Mouse (Mus musculus) cerebellum, adult (tissue): ENCODE measurements at regions not wholly inside any gene's neighbourhood (a gene's known extent, or its start where the extent isn't known, plus 50 kb on each side); places are given as distances from the start of the nearest gene placed in this dataset.

Experiments used
- ATAC-seq: cut with Nextera tagmentation; 2 replicates; pipeline ENCODE4 v1.9.2; 2017; ENCODE audit warnings: mild to moderate bottlenecking, moderate library complexity, mixed read lengths; ENCODE audit not compliant: insufficient number of reproducible peaks, low FRiP score, low TSS enrichment

GRCm38 (mm10) chr10:102943156-102943555 is 86.9 kb downstream of the Alx1 start:
- ATAC-seq: no peak

GRCm38 (mm10) chr10:102940823-102941519 is 89.0 kb downstream of the Alx1 start:
- no peak for ATAC-seq

- no peak for ATAC-seq
These were observed 98.6 kb downstream of the Alx1 start for GRCm38 (mm10) chr10:102931445-102931844.

GRCm38 (mm10) chr10:102928651-102929050 is 101.4 kb downstream of the Alx1 start:
- no peak for ATAC-seq

DNA sequence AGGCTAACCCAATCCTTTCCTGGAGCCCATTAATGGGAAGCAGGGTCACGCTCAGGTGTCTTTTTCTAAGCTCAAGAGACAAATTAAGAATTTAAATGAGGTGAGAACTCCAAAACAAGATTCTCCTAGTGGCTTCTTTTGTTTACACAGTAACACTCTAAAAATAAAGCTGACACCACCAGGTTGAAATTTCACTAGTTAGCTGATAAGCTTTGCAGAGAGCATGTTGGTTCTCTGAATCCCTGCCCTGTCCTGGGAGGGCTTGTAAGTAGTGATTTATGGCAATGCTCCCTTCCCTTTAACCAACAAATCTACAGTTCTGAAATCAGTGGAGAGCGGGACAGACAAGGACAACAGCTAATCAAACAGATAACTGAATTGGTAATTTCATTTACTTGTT is 132.6 kb downstream of the Alx1 start:
- no peak for ATAC-seq

GRCm38 (mm10) chr10:102895952-102896351 is 134.1 kb downstream of the Alx1 start:
- ATAC-seq: no peak

DNA sequence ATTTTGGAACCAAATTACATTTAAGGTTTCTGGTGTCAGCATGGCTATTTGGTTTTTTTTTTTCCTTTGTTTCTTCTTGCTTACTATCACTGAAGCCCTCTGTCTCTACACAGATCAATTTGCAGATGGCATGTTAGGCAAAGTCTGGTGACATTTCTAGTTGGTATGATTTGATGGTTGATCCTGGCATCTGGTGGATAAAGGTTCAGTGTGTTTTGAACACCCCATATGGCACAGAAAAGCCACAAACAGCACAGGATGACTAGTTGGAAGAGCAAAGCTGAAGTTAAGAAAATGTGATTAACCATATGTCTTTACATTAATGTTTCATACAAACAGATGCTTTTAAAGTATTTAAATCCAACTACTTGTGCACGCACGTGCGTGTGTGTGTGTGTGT is 137.6 kb downstream of the Alx1 start:
- ATAC-seq: no peak

GRCm38 (mm10) chr10:102889709-102890108 is 140.3 kb downstream of the Alx1 start:
- ATAC-seq: no peak

DNA sequence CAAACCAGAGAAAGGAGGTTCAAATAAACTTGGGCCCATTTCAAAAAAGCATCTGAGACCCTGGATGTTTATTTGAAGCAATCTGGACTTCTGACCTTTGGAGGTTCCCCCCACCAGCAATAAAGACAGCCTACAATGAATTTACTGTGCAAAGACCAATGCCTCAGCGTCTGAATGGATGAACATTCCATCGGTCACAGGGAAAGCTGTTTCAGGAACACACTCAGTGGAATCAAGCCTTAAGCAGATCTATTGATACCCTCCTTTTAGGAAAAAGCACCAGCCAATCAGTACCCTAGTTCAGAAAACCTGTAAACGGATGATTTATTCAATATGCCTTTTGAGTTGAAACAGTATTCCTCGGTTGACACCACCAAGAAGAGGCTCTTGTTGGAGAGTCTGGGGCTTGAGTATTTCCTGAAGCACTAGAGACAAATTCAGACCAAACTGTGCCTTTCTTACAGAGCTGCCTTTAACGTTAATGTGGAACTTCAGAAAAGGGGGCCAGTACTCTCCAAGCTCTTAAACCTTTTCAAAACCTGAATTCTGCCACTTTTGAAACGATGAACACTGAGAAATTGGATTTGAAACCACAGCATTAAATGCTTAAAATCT is 148.1 kb downstream of the Alx1 start:
- ATAC-seq: no peak

- ATAC-seq: no peak
These were observed 152.0 kb downstream of the Alx1 start for GRCm38 (mm10) chr10:102878010-102878409.

DNA sequence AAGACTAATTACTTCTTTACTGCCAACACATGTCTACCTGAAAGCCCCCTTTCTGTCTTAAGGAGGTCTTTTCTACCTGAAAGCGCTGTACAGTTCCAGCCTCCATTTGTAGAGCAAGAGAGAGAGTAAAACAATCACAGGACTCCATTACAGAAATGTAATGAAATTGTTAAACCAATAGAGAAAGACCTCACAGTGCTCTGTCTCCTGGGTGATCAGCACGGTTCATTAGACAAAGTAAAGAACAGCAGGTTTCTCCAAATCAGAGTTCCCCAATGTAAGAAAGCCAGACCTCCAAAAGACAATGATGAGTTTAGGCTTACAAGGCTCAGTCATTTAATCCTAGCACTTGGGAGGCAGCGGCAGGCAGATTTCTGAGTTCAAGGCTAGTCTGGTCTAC is 153.1 kb downstream of the Alx1 start:
- ATAC-seq: no peak

GRCm38 (mm10) chr10:102866920-102867319 is 163.1 kb downstream of the Alx1 start:
- ATAC-seq: no peak

- 0 out of 2 replicates have a peak, but pooled peaks have one; percentile 20 for ATAC-seq
These were observed 193.3 kb downstream of the Alx1 start for GRCm38 (mm10) chr10:102836567-102837224.

DNA sequence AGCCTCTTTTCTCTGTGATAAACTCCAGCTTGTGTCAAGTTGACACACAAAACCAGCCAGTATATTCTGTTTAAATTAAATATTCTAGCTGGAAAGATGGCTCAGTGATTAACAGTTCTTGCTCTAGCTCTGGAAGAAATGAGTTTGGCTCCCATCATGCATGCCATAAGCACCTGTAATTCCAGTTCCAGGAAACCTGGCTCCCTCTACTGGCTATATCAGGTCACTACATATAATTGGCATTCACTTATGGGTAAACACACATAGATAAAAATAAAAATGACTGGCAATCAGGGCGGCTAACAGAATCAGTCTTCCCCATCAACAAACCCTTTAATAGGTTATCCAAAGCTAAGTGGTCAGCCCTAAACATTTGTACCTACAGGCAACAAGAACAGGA is 194.2 kb downstream of the Alx1 start:
- no peak for ATAC-seq

GRCm38 (mm10) chr10:102829606-102830005 is 200.4 kb downstream of the Alx1 start:
- ATAC-seq: no peak

DNA sequence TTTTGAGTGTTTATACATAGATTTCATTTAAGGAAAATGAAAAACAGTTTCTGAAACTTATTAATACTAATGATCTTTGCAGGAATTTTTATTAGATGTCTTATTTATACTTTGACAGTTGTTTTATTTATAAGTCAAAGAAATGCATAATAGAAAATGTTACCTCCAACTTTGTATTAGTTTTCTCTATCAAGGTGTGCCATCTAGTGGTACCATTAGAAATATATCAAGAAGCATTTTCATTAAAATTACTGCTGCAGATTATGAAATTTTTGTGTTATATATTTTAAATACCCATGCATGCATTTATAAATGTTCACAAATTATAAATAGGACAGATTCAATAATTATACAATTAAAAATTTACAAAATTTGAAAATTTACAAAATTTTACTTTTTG is 206.6 kb downstream of the Alx1 start:
- no peak for ATAC-seq

- ATAC-seq: no peak
These were observed 228.6 kb downstream of the Alx1 start for GRCm38 (mm10) chr10:102801391-102801790.

DNA sequence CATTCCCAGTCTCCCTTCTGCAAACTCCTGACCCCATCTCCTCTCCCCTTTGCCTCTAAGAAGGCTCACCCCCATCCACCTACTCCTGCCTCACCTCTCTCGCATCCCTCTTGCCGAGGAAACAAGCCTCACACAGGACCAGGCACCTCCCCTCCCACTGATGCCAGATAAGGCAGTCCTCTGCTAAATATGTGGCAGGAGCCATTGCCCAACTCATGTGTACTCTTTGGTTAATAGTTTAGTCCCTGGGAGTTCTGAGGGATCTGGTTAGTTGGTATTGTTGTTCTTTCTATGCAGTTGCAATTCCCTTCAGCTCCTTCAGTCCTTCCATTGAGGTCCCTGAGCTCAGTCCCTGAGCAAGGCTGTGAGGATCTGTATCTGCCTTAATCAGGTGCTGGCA is 250.8 kb downstream of the Alx1 start:
- ATAC-seq: no peak

DNA sequence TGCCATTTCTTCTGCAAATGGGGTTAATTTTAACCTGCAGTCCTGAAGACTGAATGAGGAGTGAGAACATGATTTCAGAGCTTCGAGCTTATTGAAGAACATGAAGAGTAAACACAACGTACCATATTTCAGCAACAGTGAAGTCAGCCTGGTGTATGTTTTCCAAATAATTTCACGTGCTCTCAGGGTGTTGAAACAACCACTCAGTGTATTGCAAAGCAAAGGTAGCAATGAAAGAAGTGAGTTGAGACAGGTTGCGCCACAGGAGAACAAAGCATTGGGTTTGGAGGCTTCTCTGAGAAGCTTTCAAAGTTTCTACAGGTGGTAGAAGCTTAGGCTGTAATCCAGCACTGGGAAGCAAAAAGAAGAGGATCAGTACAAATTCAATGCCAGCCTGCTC is 251.7 kb downstream of the Rassf9 start:
- no peak for ATAC-seq

- no peak for ATAC-seq
These were observed 250.4 kb downstream of the Rassf9 start for GRCm38 (mm10) chr10:102762378-102762777.

DNA sequence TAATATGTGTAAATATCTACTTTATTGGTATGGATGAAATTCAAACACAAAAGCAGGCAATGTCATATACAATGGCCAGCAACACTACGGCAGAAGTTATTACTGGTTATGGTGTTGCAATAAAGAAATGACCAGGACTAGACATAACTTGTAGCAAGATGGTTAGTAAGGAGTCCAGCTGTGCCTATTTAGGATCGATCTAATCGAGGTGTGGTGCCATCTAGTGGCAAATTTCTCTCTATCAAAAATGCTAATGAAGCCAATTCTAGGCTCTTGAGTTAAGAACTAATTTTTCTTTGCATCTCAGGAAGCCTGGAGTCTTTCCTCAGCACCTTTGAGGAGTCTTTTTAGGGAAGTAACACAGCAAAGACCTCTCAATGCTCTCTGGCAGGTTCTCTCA is 223.2 kb downstream of the Rassf9 start:
- no peak for ATAC-seq

DNA sequence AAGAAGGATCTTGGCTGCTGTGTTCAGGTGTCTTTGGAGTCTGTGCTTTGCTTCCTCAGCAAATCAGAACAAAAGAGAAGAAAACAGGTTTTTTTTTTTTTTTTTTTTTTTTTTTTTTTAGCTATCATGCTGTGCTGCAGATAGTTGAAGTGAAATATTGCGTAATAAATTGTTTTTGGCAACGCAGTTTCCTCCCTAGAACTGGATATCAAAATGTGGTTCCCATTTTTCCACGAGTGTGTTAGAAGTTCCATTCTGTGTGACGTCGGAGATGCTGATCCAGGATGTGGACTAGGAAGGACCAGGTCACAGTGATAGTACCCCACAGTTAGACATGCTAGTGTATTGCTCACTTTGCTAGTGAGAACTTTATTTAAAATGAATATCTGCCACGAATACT is 220.4 kb downstream of the Rassf9 start:
- ATAC-seq: no peak
